Mouse (Mus musculus): ENCODE measurements around the gene Eps8l1.
"Not testable (repeated sequence)": the region's sequence is repeated elsewhere in the genome, so short reads cannot be mapped to it uniquely, and the experiment has no call there.

The Eps8l1 gene

DNA sequence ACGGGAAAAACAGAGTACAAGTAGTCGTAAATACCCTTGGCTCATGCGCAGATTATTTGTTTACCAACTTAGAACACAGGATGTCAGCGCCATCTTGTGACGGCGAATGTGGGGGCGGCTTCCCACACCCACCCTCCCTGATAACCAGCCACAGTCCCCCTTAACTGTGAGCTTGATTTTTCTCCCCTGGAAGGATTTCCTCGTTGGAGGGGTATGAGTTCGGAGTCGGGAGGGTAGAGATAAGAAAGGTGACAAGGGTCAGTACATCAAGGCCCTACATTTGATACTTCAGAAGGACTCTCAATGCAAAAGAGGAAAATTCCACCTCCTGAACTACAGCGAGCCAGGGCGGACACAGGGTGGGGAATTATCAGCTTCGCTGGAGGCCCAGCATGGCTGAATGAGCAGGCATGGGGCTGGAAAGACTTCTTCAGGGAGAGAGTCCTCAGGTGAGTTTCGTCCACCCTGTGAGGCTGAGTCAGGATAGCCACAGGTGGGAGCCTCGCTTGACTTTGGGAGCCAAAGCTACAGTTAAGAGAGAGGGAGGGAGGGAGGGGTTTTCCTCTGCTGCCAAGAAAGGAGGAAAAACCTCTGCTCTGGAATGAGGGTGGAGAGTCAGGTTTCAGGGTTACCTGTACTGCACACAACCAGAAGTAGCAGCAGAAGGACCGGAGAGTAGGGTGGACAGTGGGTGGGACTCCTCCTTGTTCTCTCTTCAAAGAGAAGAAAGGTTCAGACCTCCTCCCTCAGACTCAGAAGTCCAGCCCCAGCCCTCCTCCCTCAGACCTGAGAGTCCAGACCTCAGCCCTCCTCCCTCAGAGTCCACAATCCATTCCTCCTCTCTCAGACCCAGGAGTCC is at the start of gene Eps8l1:
Gene Eps8l1, plus strand, starts transcription at position 99 of the 859 bp plus-strand sequence.
- no peak for DNase-seq

DNA sequence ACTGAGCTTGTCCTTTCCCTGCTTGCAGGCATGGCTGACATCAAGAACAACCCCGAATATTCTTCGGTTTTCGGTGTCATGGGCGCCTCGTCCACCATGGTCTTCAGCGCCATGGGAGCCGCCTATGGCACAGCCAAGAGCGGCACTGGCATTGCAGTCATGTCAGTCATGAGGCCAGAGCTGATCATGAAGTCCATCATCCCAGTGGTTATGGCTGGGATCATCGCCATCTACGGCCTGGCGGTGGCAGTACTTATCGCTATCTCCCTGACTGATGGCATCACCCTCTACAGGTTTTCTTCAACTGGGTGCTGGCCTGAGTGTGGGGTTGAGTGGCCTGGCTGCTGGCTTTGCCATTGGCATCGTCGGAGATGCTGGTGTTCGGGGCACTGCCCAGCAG is 48.1 kb upstream of the Eps8l1 start:
- DNase-seq, result not testable (repeated sequence)

DNA sequence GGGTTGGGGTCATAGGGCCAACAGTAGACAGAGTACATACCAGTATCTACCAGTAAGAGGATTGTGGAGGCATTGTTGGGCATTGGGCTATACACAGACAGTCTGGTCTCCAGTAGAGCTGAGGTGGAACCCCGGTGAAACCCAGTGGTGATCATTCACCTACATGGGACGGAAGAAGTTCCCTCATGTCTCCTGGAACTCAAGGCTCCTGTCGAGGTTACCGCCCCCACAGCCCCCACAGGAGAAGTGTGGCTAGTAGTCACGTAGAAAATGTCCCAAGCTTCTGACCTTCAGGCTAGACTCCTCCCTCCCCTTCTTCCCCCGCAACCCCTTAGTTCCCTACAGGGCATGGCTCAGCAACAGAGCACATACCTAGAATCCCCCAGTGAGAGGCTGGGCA is 40.8 kb upstream of the Eps8l1 start:
- no peak for DNase-seq

DNA sequence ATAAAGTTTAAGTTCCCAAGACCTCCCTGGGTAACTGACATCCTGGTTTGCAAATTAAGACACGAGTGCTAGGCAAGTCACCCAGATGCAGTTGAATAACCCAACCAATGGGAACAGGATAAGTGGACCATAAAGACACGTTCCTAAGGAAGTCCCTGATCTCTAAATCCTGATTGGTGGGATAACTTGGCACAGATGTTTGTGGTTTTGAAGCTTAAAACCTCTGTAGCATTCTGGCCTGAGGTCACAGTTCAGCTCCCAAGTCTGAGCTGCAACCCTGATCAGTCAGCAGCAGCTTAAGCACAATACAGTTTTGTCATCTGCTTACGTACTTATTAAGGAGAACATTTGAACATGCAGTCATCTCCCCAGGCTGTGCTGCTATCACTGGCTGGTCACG is 40.2 kb upstream of the Eps8l1 start:
- no peak for DNase-seq

DNA sequence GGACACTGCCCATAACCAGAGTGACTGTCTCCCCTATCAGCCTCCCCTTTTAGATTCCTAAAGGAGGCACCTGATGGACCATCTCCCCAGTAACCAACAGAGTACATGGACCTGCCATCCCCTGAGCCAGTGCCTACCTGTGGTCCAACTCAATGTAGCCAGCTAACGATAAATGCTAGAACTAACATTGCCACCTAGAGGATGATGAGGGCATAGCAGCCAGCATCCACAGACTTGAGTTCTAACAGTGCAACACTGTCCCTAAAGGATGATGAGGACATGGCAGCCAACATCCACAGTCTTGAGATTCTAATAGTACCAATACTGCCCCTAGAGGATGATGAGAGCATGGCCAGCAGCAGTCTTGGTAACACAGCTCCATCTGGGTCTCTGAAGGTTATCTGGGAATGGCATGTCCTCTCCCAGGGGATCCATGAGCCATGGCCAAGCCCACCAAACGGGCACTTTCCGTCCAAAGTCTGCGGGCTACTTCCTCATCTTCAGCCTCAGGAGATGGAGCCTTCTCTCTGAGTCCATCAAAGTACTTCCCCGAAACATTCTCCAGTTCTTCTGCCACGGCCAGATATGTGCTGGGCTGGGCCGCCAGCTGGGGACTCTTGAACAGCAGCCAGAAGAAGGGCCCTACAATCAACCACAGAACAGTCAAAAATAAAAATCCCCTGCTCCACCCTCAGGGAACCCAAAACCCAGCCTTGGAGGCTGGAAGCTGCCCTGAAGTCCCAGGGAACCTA is 33.1 kb upstream of the Eps8l1 start:
- peak; percentile 90 for DNase-seq

DNA sequence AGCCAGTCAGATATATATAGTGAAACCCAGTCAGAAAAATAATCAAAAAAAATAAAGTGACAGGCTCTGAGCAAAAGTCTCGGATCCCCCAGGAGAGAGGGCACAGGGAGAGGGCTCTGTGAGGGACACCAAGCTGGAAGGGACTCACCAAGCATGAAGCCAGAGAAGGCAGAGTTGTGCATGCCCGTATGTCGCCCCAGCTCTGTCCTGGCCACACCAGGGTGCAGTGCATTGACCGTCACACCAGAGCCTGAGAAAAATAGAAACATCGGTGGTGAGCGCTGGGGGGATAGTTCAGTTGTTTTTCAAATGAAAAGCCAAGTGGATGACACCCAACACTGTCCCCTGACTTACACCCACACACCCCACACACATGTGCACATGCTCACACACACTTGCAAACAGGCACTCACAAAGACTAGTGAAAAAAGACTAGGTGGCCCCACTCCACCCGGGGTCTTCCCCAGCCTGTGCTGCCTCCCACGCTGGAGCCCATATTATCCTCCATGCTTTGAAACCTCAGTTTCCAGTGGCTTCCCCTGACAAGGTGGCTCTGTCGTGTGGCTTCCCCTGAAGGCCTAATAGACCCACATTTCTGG is 30.1 kb upstream of the Eps8l1 start:
- no peak for DNase-seq

DNA sequence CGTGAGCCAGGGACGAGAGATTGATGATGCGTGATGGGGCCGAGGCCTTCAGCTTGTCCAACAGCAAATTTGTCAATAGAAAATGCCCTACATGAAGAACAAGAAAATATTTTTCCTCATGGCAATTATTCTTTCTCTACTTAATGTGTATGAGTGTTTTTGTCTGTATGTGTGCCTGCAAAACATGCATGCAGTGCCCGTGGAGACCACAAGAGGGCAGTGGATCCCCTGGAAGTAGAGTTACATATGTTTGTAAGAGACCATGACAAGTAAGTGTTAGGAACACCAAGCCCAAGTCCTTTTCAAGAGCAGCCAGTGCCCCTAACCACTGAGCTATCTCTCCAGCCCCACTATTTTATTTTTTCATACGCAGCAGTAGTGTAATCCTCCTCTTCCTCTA is 28.9 kb upstream of the Eps8l1 start:
- DNase-seq, result peak; percentile 79

DNA sequence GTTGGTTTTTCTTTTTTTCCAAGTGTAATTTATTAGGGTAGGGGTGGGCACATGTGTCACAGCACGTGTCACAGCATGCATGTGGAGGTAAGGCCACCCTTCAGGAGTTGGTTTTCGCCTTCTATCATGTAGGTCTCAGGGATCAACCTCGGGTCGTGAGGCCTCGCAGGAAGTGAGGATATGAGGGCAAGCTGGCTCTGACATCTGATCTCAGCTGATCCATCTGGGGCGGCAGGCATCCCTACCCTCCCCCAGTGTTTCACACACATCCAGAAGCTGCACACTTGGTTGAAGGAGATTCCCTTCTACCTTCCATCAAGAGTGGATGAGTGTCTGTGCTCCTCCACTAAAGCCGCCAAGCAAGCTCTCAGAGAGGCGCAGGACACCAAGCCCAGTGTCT is 28.4 kb upstream of the Eps8l1 start:
- no peak for DNase-seq

DNA sequence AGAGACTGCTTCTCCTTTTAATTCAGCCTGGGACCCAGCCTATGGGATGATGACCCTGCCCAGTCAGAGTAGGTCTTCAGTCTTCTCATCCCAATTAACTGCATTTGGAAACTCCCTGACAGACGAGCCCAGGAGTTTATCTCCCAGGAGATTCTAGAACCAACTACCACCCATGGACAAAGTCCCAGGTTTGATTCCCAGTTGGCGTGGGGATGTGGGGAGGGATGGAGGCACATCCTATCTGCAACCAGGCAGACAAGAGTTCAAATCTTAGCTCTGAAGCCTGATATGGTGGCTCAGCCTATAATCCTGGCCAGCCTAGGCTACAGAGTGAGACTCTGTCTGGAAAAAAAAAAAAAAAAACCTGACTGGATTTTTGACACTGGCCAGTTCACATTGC is 22.8 kb upstream of the Eps8l1 start:
- no peak for DNase-seq

DNA sequence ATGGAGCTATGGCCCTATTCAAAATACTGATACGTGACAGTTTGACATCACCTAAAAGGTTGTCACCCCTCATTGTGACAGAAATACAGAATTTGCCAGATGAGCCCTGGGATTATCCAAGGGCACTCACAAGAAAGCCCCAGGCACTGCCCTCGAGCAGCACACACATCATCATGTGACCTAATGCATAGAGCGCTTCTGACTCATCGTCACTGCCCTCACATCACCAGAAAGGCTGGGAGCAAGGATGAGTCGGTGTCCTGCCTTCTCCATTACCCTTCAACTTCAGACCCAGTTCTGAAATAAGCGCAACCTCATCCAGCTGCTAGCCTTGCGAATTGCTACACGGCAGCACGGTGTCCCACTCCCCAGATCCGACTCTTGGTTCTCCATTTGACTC is 19.9 kb upstream of the Eps8l1 start:
- no peak for DNase-seq

DNA sequence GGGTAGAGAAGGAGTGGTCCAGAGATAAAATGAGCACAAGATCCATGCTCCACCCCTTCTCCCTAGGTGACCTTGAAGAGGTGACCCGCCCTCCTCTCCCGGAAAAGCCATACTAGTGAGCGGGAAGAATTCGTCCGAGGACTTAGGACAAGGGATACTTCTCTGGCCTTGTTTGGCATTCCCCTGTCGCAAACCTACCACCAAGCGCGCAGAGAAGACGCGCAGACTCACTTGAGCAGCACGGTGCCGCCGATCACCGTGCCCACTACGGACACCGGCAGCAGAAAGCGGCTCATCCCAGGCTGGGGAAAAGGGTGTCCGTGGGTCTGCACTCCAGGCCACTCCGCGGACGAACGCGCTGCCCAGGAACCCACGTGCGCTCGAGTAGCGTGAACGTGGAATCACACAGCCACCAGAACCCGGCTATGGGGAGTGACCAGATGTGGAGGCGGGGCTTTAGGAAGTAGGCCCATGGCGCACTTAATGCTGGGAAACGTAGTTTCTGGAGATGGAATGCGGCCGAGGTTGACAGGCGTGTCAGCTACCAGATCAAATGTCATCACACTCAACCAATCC is 15.2 kb upstream of the Eps8l1 start, which contains the start of gene Rdh13:
Gene Rdh13, minus strand, starts transcription at position 434 of the 576 bp plus-strand sequence.
- DNase-seq, result peak; percentile 89

DNA sequence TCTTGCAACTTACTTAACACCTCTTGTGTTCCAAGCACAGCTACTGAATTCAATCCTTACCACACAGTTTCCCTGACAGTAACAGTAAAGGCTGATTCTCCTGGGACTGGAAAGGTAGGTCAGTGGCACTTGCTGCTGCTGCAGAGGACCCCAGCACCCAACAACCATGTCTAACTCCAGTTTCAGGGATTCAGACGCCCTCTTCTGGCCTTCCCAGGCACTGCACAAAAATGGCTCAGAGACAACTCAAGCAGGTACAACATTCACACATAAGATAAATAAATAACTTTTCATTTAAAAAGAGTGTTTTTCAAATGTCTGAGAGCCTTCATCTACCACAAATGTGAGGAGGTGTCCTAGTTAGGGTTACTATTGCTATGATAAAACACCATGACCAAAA is 13.3 kb upstream of the Eps8l1 start:
- no peak for DNase-seq

DNA sequence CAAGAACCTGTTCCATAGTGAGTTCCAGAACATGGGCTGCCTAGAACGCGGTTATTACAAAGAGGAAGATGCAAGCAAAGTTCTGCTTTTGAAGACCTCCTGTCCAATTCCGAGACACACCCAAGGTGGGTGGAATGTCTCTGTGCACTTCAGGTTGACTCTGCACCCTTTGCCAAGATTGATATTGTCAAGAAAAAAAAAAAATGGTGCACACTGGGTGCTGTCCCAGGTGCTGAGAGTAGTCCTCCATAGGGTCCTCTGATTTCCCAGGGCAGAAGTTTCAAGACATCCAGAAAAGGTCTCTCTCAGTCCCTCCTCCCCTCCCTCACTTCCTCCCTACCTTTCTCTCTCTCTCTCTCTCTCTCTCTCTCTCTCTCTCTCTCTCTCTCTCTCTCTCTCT is 12.0 kb upstream of the Eps8l1 start:
- no peak for DNase-seq

DNA sequence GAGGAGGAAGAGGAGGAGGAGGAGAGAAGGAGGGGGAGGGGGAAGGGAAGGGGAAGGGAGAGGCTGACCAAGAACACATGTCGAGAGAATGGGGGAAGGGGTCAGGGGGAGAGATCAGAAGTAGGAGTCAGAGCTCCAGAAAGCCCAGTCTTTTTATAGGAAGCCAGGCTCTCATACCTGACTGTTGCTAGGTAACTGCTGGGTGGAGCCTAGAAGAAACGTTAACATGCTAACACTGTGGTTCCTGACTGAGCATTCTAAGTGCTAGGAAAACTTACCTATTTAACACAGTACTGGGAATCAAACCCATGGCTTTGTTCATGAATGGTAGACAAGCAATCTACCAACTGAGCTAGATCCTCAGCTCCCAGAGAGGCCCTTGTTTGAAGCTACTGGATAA is 11.3 kb upstream of the Eps8l1 start:
- no peak for DNase-seq

DNA sequence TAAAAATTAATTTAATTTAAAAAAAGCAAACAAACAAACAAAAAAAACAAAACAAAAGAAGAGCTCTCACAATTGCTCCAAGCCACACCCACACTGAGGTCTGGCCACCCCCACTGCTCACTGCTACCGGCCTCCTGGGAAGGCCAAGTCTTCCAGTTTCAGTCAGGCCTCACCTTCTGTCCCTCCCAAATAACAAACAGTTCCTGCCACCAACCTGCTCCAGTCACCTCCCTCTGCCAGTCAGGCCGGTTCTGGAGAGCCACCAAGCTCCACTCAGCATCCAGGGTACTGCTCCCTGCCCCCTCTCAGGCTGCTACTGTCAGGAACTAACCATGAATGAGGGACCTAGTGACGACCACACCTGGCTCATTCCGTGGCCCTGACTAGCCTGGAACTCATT is 7.8 kb upstream of the Eps8l1 start:
- DNase-seq, result no peak

DNA sequence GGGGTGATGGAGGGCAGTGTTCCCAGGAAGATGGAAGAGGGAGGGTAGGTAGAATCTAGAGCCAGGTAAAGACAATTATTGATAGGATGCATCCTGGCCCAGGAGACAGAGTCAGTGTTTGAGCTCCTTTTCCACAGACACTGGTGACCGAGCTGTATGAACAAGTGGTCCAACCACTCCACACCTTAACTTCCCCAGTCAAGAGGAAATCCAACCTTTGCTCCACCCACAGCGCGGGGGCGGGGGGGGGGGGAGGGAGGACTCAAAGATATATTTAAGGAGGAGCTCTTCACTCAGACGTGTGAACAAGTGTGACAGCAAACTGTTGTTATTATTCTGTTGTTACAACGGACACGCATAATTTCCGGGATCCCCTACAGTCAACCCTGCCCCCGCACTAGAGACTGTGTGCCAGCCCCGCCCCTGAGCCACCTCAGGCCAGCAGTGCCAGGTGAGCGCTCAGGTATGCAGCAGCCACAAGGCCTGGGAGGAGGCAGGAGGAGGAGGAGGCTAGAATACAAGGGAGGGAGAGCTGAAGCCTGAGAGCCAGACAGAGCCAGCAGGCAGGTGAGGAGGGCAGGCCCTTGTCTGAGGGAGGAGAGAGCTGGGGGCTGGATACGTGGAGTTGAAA is 3.8 kb downstream of the Eps8l1 start:
- no peak for DNase-seq

DNA sequence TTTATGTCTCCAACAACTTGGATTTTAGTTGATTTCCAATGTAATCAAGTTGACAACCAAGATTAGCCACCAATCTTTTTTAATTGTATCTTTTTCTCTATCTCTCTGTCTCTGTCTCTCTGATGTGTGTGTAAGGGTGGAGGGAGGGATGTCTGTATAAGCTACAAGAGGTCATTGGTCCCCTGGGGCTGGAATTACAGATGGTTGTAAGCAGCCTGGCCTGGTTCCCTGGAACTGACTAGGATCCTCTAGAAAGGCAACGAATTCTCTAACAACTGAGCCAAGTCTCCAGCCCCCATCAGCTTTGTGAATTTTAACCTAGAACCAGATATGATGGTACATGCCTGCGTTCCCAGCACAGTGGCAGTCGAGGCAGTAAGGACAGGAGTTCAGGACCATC is 7.3 kb downstream of the Eps8l1 start:
- no peak for DNase-seq

DNA sequence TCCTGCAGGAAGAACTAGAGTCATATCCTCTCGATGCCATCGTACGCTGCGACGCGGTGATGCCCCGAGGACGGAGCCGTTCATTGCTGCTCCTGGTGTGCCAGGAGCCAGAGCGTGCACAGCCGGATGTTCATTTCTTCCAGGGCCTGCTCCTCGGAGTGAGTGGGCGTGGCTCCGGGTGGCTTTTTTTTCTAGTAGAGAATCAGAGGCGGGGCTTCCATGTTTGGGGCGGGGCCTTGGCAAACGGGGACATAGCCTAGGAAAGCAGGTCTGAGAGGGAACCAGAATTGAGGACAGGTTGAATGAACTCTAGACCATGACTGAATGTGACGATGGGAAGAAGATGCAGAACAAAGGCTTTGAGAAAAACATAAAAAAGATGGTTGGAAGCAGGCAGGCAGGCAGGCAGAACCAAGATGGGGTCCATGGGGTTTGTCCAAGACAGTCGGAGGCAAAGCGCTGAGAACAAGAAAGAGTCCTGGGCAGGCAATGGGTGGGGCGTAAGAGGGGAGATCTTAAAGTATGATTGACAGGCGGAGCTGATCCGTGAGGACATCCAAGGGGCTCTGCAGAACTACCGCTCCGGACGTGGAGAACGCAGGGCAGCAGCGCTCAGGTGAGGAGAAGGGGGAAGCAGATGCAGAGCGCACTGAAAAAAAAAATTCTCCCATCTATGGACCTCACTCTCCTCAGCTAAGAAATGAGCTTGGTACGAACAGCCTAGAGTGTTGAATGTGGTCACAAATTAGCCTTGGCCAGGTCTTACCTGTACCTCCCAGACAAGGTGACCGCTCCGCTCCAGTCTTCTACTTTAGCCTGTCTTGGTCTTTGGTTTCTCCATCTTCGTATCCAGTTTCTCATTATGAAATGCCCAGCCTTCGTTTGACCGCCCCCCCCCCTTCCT is 10.1 kb downstream of the Eps8l1 start:
- DNase-seq, result peak; percentile 58

DNA sequence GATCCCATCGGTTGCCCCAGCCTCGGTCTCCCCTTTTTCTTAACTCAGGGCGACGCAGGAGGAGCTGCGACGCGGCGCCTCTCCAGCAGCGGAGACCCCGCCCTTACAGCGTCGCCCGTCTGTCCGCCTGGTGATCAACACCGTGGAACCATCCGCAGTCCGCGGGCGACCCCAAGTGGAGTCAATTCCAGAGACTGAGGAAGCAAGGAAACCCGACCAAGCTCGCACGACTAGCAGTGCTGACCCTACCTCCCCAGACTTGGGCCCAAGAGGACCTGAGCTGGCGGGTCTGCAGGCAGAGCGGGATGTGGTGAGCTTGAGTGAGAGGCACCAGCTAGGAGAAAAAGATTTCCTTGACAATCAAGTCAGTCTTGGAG is 10.7 kb downstream of the Eps8l1 start:
- peak; percentile 93 for DNase-seq

DNA sequence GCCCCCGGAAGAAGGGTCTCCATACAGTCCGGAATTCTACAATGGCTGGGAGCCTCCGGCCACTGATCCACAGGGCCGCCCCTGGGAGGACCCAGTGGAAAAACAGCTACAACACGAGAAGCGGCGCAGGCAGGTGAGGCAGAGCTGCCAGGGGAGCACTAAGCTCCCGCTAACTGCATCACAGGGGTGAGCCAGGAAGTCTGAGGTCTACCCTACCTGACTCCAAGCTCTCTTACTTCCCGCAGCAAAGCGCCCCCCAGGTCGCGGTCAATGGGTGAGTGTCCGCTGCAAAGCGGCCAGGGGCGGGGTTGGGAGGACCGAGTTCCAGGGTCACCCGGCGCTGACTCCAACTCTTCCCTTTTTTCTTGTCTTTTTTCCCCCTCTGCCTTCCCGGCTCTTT is 13.5 kb downstream of the Eps8l1 start:
- DNase-seq, result no peak

DNA sequence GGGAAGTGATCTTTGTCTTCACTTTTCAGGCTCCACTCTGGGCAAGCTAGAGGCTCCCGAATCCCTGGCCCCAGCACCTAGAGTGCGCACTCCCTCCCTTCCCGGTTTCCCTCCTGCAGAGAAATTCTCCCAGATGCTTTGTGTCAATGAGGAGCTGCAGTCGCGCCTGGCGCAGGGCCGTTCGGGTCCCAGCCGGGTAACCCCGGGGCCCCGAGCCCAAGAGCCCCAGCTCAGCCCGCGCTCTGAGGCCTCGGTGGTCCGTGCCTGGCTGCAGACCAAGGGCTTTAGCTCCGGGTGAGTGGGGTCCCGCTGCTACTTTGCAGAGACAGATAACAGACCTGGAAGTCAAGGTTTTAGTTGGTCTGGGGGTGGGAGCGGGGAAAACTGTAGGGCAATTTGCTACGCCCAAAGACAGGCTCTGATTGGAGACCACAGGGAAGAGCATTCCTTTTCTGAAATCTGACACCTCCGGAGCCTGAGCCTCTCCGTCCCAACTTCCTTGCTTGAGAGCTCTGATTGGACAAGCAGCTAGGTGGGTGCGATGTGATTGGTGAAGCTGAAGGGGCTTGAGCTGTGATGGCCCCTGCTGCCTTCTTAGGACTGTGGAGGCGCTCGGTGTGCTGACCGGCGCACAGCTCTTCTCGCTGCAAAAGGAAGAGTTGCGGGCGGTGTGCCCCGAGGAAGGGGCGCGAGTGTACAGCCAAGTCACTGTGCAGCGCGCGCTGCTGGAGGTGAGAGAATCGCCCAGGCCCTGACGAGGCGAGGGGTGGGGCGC is 17.7 kb downstream of the Eps8l1 start:
- DNase-seq, result peak; percentile 61
